Mouse (Mus musculus) cerebellum, adult 2 months (tissue): ENCODE results near the gene Mt1.
A peak's percentile ranks its signal among the peaks of the same experiment; 100 is the strongest.

Experiments
- CTCF ChIP-seq: fragments of 200-500 bp; IDR thresholded peaks from 2 replicates; pipeline ENCODE4 v1.5.1; 2011; ENCODE audit warnings: low read depth, mild to moderate bottlenecking, control low read depth, low read length, moderate library complexity, borderline replicate concordance; ENCODE audit not compliant: insufficient read depth
- POLR2A ChIP-seq: fragments of 200-500 bp; IDR thresholded peaks from 2 replicates; pipeline ENCODE4 v1.6.1; 2011; ENCODE audit warnings: low read length, control low read depth, borderline replicate concordance; ENCODE audit not compliant: insufficient read depth

- peak; percentile 94 for TF ChIP-seq POLR2A
- no peak for TF ChIP-seq CTCF
These were observed 26.2 kb upstream of the Mt1 start, which contains the start of gene Mt3 for GRCm38 (mm10) chr8:94152513-94153300.
